Mouse (Mus musculus) left cerebral cortex, postnatal 4 days (tissue): ENCODE data around the gene Entpd4b. TPM values are rescaled to one million over a fixed set of nuclear protein-coding genes. Genes with fewer than 3 reads are reported as not detected.
"Not testable (repeated sequence)": the region's sequence is repeated elsewhere in the genome, so short reads cannot be mapped to it uniquely, and the experiment has no call there.

Experiments
- DNase-seq: peaks from one replicate; pipeline ENCODE4 v3.0.0-alpha.2; 2022
- intact Hi-C: fragments of 180-260 bp; cut with DNase I; formaldehyde crosslinking; loops from one replicate; pipeline ENCODE4 v1.15.1; 2025
- total RNA-seq, 2 experiments: library from RNA; stranded (reverse); gene quantifications; 2 replicates each; pipeline ENCODE4 v1.2.3; 2021

Gene Entpd4b
- 10 to 100 TPM; 30.1 to 31.2 TPM for total RNA-seq

GRCm38 (mm10) chr14:69555110-69555831, at the start of gene Entpd4b:
TSS of gene Entpd4b (plus strand) at chr14:69555424.
- intact Hi-C loops, DNase-seq: not testable (repeated sequence)

- DNase-seq, intact Hi-C loops: not testable (repeated sequence)
These were observed 48.2 kb upstream of the Entpd4b start for GRCm38 (mm10) chr14:69507000-69507399.

- intact Hi-C loops, DNase-seq: not testable (repeated sequence)
These were observed 42.8 kb upstream of the Entpd4b start, which contains the start of gene Gm27179 for GRCm38 (mm10) chr14:69512449-69512848. TSS of gene Gm27179 (minus strand) at chr14:69512549.

GRCm38 (mm10) chr14:69520810-69521209, 34.4 kb upstream of the Entpd4b start:
- intact Hi-C loops, DNase-seq: not testable (repeated sequence)

- intact Hi-C loops, DNase-seq: not testable (repeated sequence)
These were observed 32.2 kb upstream of the Entpd4b start for GRCm38 (mm10) chr14:69523001-69523400.

- DNase-seq, intact Hi-C loops: not testable (repeated sequence)
These were observed 29.0 kb upstream of the Entpd4b start for GRCm38 (mm10) chr14:69526202-69526601.

- intact Hi-C loops, DNase-seq: not testable (repeated sequence)
These were observed 18.7 kb upstream of the Entpd4b start for GRCm38 (mm10) chr14:69536539-69536938.

- intact Hi-C loops, DNase-seq: not testable (repeated sequence)
These were observed 15.1 kb upstream of the Entpd4b start for GRCm38 (mm10) chr14:69540113-69540512.

- intact Hi-C loops: not testable (repeated sequence)
These were observed 12.5 kb upstream of the Entpd4b start for GRCm38 (mm10) chr14:69542695-69543094.

GRCm38 (mm10) chr14:69544033-69544432, 11.2 kb upstream of the Entpd4b start:
- intact Hi-C loops: not testable (repeated sequence)

More at GRCm38 (mm10) chr14:69542695-69543094, 12.5 kb upstream of the Entpd4b start:
- DNase-seq: not testable (repeated sequence)

GRCm38 (mm10) chr14:69545052-69545451, 10.2 kb upstream of the Entpd4b start:
- intact Hi-C loops: not testable (repeated sequence)

More at GRCm38 (mm10) chr14:69544033-69544432, 11.2 kb upstream of the Entpd4b start:
- DNase-seq: not testable (repeated sequence)

GRCm38 (mm10) chr14:69547310-69547709, 7.9 kb upstream of the Entpd4b start:
- intact Hi-C loops, DNase-seq: not testable (repeated sequence)

More at GRCm38 (mm10) chr14:69545052-69545451, 10.2 kb upstream of the Entpd4b start:
- not testable (repeated sequence) for DNase-seq

GRCm38 (mm10) chr14:69556820-69557219, 1.6 kb downstream of the Entpd4b start:
- intact Hi-C loops, DNase-seq: not testable (repeated sequence)

GRCm38 (mm10) chr14:69557550-69557949, 2.3 kb downstream of the Entpd4b start:
- DNase-seq, intact Hi-C loops: not testable (repeated sequence)

Other genes starting within 250 kb of the Entpd4b start
- 1 to 10 TPM; 4.5 to 4.8 TPM for gene Gm16867, start 52.1 kb upstream of the Entpd4b start, total RNA-seq
- not detected for gene Gm27179, start 42.9 kb upstream of the Entpd4b start, total RNA-seq